Mouse (Mus musculus): ENCODE results near the gene Tlr5. TPM values are rescaled to one million over a fixed set of nuclear protein-coding genes. Genes with fewer than 3 reads are reported as not detected.

Gene Tlr5
- 0.11 and 0.19 TPM in 2 replicates for total RNA-seq (2014; rRNA removed)
- 0.21 and 0.23 TPM in 2 replicates for polyA plus RNA-seq (2015; fragmentation: Nextera tagmentation; extraction: Ambion mirVana)

DNA sequence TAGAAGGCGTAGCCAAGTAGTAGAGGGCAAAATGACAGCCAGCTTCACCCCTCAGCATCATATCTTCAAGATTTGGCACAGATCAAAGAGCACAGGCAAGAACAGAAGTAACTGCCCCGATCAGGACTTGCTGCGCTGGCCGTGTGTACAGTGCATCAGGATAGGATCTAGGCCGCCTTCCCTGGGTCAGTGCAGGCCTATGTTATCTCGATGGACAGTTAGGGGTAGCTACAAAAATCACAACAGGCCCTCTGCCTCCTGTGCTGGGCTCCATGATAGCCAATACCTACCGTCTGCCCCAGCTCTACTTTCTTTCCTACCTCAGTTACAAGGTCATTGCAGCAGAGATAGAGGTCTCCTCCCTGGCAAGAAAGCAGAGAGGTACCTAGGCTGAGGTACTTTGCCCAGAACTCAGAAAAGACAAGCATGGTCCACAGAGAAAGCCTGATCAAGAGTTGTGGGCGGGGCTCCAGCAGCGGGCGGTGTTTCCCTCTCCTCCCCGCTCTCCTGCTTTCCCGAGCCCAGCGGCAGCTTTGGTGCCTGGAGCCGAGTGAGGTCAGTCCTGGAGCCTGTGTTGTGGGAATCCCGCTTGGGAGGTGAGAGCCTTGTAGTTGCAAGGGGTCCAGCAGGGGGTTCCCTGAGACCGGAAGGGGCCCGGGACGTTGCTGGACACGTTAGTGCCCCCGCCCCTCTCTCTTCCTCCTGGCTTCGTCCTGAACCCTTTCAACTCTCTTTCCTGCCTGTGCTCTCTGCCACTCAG lies at the start of gene Tlr5:
TSS of gene Tlr5 (plus strand) at position 502 of the 760 bp plus-strand sequence.
- Histone ChIP-seq H3K4me2 (ENCODE audit: low read depth, low read length, poor library complexity, severe bottlenecking) (peak within 1 kb of the TSS; percentile 46), H3K4me1 (ENCODE audit: insufficient read depth, low read length) (peaks cover 19% of the 10 kb centered on the region), H3K36me3 (ENCODE audit: insufficient read depth, low read length) (no peaks in the 10 kb centered on the region), H3K4me3 (ENCODE audit: low read depth, low read length) (peak within 1 kb of the TSS; percentile 19), H3K9me3 (ENCODE audit: low read length) (no peaks in the 10 kb centered on the region), H3K27me3 (ENCODE audit: insufficient read depth, low read length) (no peaks in the 10 kb centered on the region), H3K9ac (replicated peaks; ENCODE audit: low read length, poor library complexity, severe bottlenecking) (no peak within 1 kb of the TSS), H3K27ac (ENCODE audit: low read depth, low read length) (no peak within 1 kb of the TSS)
- 21% methylated on average over 21 of the region's 21 CpGs for WGBS
- TF ChIP-seq CTCF (IDR thresholded peaks at IDR 0.05) = no peak
- ATAC-seq (ENCODE audit: low FRiP score) (no peak), DNase-seq (ENCODE audit: low spot score) (no peak)

DNA sequence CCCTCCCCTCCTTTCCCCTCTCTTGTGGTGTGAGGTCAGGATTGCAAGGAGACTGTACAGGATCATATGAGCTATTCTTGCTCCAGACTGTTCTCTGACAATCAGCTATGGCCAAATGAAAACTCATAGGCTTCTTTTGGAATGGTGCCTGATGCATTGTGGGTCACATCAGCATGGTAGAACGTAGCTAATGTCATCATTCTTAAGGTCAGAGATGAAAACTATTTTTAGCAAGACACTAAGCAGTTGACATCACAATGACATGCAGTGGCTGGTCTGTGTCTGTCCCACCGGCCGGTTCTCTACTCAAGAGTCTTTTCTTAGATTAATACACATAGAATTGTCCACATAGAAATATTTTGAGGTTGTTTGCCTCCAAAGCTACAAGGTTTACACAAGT lies 48.9 kb upstream of the Tlr5 start:
- DNase-seq (ENCODE audit: low spot score) = no peak
- H3K4me3 ChIP-seq (ENCODE audit: low read depth, low read length) = no peak overlapping the region
- no peaks in the 10 kb centered on the region for H3K4me1 ChIP-seq (ENCODE audit: insufficient read depth, low read length)
- H3K9me3 ChIP-seq (ENCODE audit: low read length) = no peaks in the 10 kb centered on the region
- no peaks in the 10 kb centered on the region for H3K27me3 ChIP-seq (ENCODE audit: insufficient read depth, low read length)
- H3K27ac ChIP-seq (ENCODE audit: low read depth, low read length) = no peak overlapping the region
- WGBS = 81% methylated on average over 3 of the region's 3 CpGs
- no peaks in the 10 kb centered on the region for H3K36me3 ChIP-seq (ENCODE audit: insufficient read depth, low read length)
- no peak for TF ChIP-seq CTCF (IDR thresholded peaks at IDR 0.05)
- H3K9ac ChIP-seq (replicated peaks; ENCODE audit: low read length, poor library complexity, severe bottlenecking) = no peak overlapping the region
- no peak overlapping the region for H3K4me2 ChIP-seq (ENCODE audit: low read depth, low read length, poor library complexity, severe bottlenecking)
- no peak for ATAC-seq (ENCODE audit: low FRiP score)

DNA sequence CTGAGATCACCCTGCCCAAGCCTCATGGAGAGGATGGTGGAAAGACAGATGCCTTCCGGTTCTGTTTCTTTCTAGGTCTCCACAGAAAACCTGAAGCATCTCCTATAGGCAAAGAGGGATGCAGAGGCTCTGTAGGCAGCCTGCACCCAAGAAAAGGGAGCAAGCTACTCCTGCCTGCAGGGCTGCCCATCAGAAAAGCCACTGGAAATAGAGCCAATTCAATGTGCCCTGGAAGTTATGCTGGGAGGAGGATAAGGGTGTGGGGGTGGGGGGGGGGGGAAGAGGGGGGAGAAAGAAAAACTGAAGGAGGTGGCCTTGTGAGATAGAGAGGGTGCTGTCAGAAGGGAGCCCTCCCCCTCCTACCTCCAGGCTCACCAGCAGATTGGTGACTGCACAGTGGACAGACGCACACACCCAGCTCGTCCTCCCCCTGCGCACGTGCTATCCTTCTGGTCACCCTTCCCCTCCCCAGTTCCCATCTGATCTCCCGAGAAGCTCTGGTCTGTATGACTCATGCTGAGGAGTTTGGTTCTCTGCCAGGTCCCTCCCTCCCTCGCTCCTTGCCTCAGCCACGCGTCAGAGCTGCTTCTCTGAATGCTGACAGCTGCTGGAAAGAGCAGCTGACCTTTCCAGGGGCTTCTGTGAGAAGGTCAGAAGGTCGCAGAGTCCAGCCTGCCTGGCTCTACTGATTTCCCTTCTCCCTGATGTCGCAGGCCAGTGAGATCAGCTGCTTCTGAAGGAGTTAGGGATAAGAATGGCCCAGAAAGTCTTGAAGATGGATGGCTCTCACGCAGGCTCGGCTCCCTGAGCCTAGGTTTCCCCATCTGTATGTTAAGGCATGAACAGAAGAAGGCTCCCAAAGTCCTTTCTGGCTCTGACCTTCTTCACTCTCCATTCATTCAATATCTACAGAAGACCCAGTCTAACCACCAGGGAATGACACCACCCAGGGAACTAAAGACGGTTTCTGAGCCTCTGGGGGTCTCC lies 46.2 kb upstream of the Tlr5 start:
- DNase-seq (ENCODE audit: low spot score) (peak; percentile 92), ATAC-seq (ENCODE audit: low FRiP score) (peak; percentile 74)
- Histone ChIP-seq H3K9ac (replicated peaks; ENCODE audit: low read length, poor library complexity, severe bottlenecking) (no peak overlapping the region), H3K27me3 (ENCODE audit: insufficient read depth, low read length) (no peaks in the 10 kb centered on the region), H3K27ac (ENCODE audit: low read depth, low read length) (no peak overlapping the region), H3K4me3 (ENCODE audit: low read depth, low read length) (no peak overlapping the region), H3K4me2 (ENCODE audit: low read depth, low read length, poor library complexity, severe bottlenecking) (no peak overlapping the region), H3K9me3 (ENCODE audit: low read length) (no peaks in the 10 kb centered on the region), H3K4me1 (ENCODE audit: insufficient read depth, low read length) (no peaks in the 10 kb centered on the region), H3K36me3 (ENCODE audit: insufficient read depth, low read length) (no peaks in the 10 kb centered on the region)
- no peak for TF ChIP-seq CTCF (IDR thresholded peaks at IDR 0.05)
- WGBS = 24% methylated on average over 14 of the region's 14 CpGs

DNA sequence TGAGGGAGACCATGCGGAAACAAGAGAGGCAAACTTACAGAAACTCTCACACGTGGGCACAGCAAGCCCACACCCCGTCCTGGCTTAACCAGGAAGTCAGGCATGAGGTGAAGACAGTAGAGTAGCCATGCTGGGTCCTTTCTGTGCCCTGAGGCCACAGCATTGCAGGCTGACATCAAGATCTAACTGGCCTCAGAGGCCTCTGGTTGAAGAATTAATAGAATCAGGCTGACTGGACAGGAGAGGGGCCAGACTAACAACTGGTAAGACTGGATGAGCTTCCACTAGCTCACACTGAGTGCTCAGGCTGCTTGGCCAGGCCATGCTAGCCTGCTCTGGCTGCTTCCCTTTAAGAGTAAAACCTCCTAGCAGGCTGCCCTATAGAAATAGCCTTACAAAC lies 45.5 kb upstream of the Tlr5 start:
- ATAC-seq (ENCODE audit: low FRiP score) (no peak), DNase-seq (ENCODE audit: low spot score) (no peak)
- H3K4me2 ChIP-seq (ENCODE audit: low read depth, low read length, poor library complexity, severe bottlenecking) = no peak overlapping the region
- H3K27me3 ChIP-seq (ENCODE audit: insufficient read depth, low read length) = no peaks in the 10 kb centered on the region
- H3K36me3 ChIP-seq (ENCODE audit: insufficient read depth, low read length) = no peaks in the 10 kb centered on the region
- H3K4me1 ChIP-seq (ENCODE audit: insufficient read depth, low read length) = no peaks in the 10 kb centered on the region
- no peaks in the 10 kb centered on the region for H3K9me3 ChIP-seq (ENCODE audit: low read length)
- 67% methylated on average over 3 of the region's 3 CpGs for WGBS
- no peak for TF ChIP-seq CTCF (IDR thresholded peaks at IDR 0.05)
- H3K27ac ChIP-seq (ENCODE audit: low read depth, low read length) = no peak overlapping the region
- no peak overlapping the region for H3K9ac ChIP-seq (replicated peaks; ENCODE audit: low read length, poor library complexity, severe bottlenecking)
- H3K4me3 ChIP-seq (ENCODE audit: low read depth, low read length) = no peak overlapping the region

DNA sequence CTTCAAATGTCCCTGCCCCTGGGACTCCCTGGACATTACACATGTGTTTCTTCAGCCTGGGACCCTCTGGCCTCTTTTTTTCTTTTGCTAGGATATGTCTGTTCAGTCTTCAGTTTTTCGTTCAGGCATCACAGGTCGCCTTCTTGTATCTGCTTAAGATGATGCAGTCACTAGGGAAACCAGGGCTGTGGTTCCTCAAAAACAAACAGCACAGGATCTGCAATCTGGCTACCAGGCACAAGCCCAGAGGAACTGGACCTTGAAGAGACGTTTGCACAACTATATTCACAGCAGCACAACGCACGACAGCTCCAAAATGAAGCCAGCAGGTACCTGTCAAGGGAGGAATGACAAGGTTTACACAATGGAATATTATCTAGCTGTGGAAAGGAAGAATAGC lies 45.0 kb upstream of the Tlr5 start:
- DNase-seq (ENCODE audit: low spot score) = no peak
- Histone ChIP-seq H3K27ac (ENCODE audit: low read depth, low read length) (no peak overlapping the region), H3K9me3 (ENCODE audit: low read length) (no peaks in the 10 kb centered on the region), H3K27me3 (ENCODE audit: insufficient read depth, low read length) (no peaks in the 10 kb centered on the region), H3K4me3 (ENCODE audit: low read depth, low read length) (no peak overlapping the region), H3K4me1 (ENCODE audit: insufficient read depth, low read length) (no peaks in the 10 kb centered on the region), H3K4me2 (ENCODE audit: low read depth, low read length, poor library complexity, severe bottlenecking) (no peak overlapping the region), H3K36me3 (ENCODE audit: insufficient read depth, low read length) (no peaks in the 10 kb centered on the region), H3K9ac (replicated peaks; ENCODE audit: low read length, poor library complexity, severe bottlenecking) (no peak overlapping the region)
- no peak for TF ChIP-seq CTCF (IDR thresholded peaks at IDR 0.05)
- no peak for ATAC-seq (ENCODE audit: low FRiP score)
- WGBS = 74% methylated on average over 5 of the region's 5 CpGs

All from midbrain, postnatal 0 days (tissue).